Mouse (Mus musculus): ENCODE results near the gene Acsf2. TPM values are rescaled to one million over a fixed set of nuclear protein-coding genes. Genes with fewer than 3 reads are reported as not detected.

The Acsf2 gene
- polyA plus RNA-seq, 1 experiment = 15.8 TPM

- TF ChIP-seq POLR2A (IDR thresholded peaks at IDR 0.05; ENCODE audit: control insufficient read depth, extremely low read depth, insufficient read depth, low read length, poor library complexity) = no peak
- no peak for TF ChIP-seq CTCF (IDR thresholded peaks at IDR 0.05; ENCODE audit: borderline replicate concordance, control insufficient read depth, extremely low read depth, insufficient read depth, low read length, poor library complexity)
- no peak overlapping the region for H3K4me3 ChIP-seq (ENCODE audit: control insufficient read depth, insufficient read depth, low read length)
- H3K36me3 ChIP-seq (ENCODE audit: control insufficient read depth, insufficient read depth, low read length) = no peaks in the 10 kb centered on the region
- WGBS = 94% methylated on average over 8 of the region's 8 CpGs
- no peaks in the 10 kb centered on the region for H3K27me3 ChIP-seq (ENCODE audit: control insufficient read depth, insufficient read depth, low read length)
- DNase-seq = no peak
- H3K4me1 ChIP-seq (replicated peaks; ENCODE audit: control insufficient read depth, insufficient read depth, low read length) = no peaks in the 10 kb centered on the region
- no peak overlapping the region for H3K27ac ChIP-seq (ENCODE audit: control insufficient read depth, insufficient read depth, low read length)
Measured at GRCm38 (mm10) chr11:94533171-94533570, 68.5 kb downstream of the Acsf2 start.

DNA sequence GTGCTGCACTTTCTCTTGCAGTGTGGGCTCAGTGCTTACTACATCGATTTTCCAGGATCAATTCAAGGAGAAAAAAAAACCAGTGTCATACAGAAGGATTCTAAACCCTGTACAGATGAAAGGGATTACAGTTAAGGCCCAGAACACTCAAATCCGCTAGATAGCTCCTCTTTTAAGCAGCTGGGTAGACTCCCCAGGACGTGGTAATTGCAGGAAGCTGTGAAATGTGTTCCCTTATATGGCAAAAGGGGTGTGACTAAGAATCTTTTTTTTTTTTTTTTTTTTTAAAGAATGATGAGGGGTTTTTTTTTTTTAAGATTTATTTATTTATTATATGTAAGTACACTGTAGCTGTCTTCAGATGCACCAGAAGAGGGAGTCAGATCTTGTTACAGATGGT, 72.8 kb downstream of the Acsf2 start:
- Histone ChIP-seq H3K4me1 (replicated peaks; ENCODE audit: control insufficient read depth, insufficient read depth, low read length) (no peaks in the 10 kb centered on the region), H3K4me3 (ENCODE audit: control insufficient read depth, insufficient read depth, low read length) (no peak overlapping the region), H3K36me3 (ENCODE audit: control insufficient read depth, insufficient read depth, low read length) (no peaks in the 10 kb centered on the region), H3K27ac (ENCODE audit: control insufficient read depth, insufficient read depth, low read length) (no peak overlapping the region), H3K27me3 (ENCODE audit: control insufficient read depth, insufficient read depth, low read length) (no peaks in the 10 kb centered on the region)
- whole genome bisulfite sequencing = 46% methylated on average over 3 of the region's 3 CpGs
- no peak for DNase-seq
- no peak for TF ChIP-seq CTCF (IDR thresholded peaks at IDR 0.05; ENCODE audit: borderline replicate concordance, control insufficient read depth, extremely low read depth, insufficient read depth, low read length, poor library complexity)
- no peak for TF ChIP-seq POLR2A (IDR thresholded peaks at IDR 0.05; ENCODE audit: control insufficient read depth, extremely low read depth, insufficient read depth, low read length, poor library complexity)

GRCm38 (mm10) chr11:94526171-94526879, 75.3 kb downstream of the Acsf2 start:
- 83% methylated on average over 9 of the region's 9 CpGs for WGBS
- Histone ChIP-seq H3K4me3 (ENCODE audit: control insufficient read depth, insufficient read depth, low read length) (no peak overlapping the region), H3K36me3 (ENCODE audit: control insufficient read depth, insufficient read depth, low read length) (no peaks in the 10 kb centered on the region), H3K4me1 (replicated peaks; ENCODE audit: control insufficient read depth, insufficient read depth, low read length) (no peaks in the 10 kb centered on the region), H3K27ac (ENCODE audit: control insufficient read depth, insufficient read depth, low read length) (no peak overlapping the region), H3K27me3 (ENCODE audit: control insufficient read depth, insufficient read depth, low read length) (no peaks in the 10 kb centered on the region)
- no peak for DNase-seq
- TF ChIP-seq CTCF (IDR thresholded peaks at IDR 0.05; ENCODE audit: borderline replicate concordance, control insufficient read depth, extremely low read depth, insufficient read depth, low read length, poor library complexity) (no peak), POLR2A (IDR thresholded peaks at IDR 0.05; ENCODE audit: control insufficient read depth, extremely low read depth, insufficient read depth, low read length, poor library complexity) (no peak)

DNA sequence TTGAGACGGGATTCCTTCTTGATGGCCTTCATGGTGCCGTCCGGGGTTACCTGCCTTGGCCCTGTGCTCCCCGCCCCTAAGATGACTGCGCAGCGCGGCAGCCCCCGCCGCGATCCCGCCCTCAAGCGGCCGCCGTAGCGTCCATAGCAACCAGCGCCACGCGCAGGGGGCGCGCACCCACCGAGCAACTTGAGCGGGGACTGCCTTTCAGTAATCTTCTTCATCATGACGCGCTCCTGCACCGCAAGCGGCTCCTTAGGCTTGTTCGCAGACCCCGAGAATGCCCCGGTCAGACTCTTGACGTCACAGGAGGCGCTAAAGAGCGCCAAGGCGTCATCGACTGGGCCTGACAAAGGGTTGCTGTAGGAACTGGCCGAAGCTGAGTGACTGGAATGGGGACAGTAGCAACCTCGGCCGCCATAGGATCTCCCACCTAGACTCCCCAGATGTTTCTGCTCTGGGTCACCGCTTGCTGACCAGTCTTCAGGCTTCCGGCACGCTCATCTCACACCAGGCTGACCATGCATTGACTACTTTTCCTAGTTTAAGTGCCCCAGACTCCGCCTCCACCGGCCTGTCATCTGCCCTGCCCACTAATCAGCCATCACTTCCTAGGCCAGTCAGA, 80.3 kb downstream of the Acsf2 start, which contains the start of gene Mycbpap:
Gene Mycbpap, minus strand, starts transcription at position 524 of the 625 bp plus-strand sequence.
- Histone ChIP-seq H3K4me1 (replicated peaks; ENCODE audit: control insufficient read depth, insufficient read depth, low read length) (no peaks in the 10 kb centered on the region; the same call in 1 of the 2 replicates), H3K27me3 (ENCODE audit: control insufficient read depth, insufficient read depth, low read length) (no peaks in the 10 kb centered on the region), H3K4me3 (ENCODE audit: control insufficient read depth, insufficient read depth, low read length) (peak within 1 kb of the TSS; percentile 26), H3K27ac (ENCODE audit: control insufficient read depth, insufficient read depth, low read length) (no peak within 1 kb of the TSS), H3K36me3 (ENCODE audit: control insufficient read depth, insufficient read depth, low read length) (no peaks in the 10 kb centered on the region)
- DNase-seq = peak; percentile 14
- 6% methylated on average over 41 of the region's 42 CpGs for WGBS
- TF ChIP-seq CTCF (IDR thresholded peaks at IDR 0.05; ENCODE audit: borderline replicate concordance, control insufficient read depth, extremely low read depth, insufficient read depth, low read length, poor library complexity) = no peak
- TF ChIP-seq POLR2A (IDR thresholded peaks at IDR 0.05; ENCODE audit: control insufficient read depth, extremely low read depth, insufficient read depth, low read length, poor library complexity) = no peak

DNA sequence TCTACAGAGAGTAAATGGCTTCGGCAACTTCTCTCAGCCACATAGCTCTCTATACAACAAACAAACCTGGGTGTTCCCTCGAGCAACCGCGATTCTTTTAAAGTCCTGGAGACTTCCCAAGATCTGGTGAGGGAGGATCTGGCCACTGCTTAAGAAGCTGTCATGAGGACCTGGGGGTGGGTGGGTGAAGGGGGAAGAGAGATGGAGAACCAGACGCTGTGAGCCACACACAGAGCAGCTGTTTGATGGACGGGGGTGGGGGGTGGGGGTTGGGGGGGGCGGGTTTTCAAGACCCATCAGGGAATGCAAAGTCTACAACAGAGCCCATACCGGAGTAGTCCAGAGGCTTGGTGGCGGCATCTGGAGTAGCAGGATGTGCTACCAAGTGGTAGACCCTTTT, 88.2 kb downstream of the Acsf2 start:
- H3K36me3 ChIP-seq (ENCODE audit: control insufficient read depth, insufficient read depth, low read length) = no peaks in the 10 kb centered on the region
- no peaks in the 10 kb centered on the region for H3K4me1 ChIP-seq (replicated peaks; ENCODE audit: control insufficient read depth, insufficient read depth, low read length)
- TF ChIP-seq POLR2A (IDR thresholded peaks at IDR 0.05; ENCODE audit: control insufficient read depth, extremely low read depth, insufficient read depth, low read length, poor library complexity) (no peak), CTCF (IDR thresholded peaks at IDR 0.05; ENCODE audit: borderline replicate concordance, control insufficient read depth, extremely low read depth, insufficient read depth, low read length, poor library complexity) (no peak)
- H3K27ac ChIP-seq (ENCODE audit: control insufficient read depth, insufficient read depth, low read length) = no peak overlapping the region
- no peaks in the 10 kb centered on the region for H3K27me3 ChIP-seq (ENCODE audit: control insufficient read depth, insufficient read depth, low read length)
- DNase-seq = no peak
- 75% methylated on average over 9 of the region's 9 CpGs for WGBS
- no peak overlapping the region for H3K4me3 ChIP-seq (ENCODE audit: control insufficient read depth, insufficient read depth, low read length)

GRCm38 (mm10) chr11:94508976-94509375, 92.7 kb downstream of the Acsf2 start:
- no peaks in the 10 kb centered on the region for H3K36me3 ChIP-seq (ENCODE audit: control insufficient read depth, insufficient read depth, low read length)
- H3K27me3 ChIP-seq (ENCODE audit: control insufficient read depth, insufficient read depth, low read length) = no peaks in the 10 kb centered on the region
- 91% methylated on average over 10 of the region's 10 CpGs for WGBS
- no peak for TF ChIP-seq CTCF (IDR thresholded peaks at IDR 0.05; ENCODE audit: borderline replicate concordance, control insufficient read depth, extremely low read depth, insufficient read depth, low read length, poor library complexity)
- DNase-seq = no peak
- no peaks in the 10 kb centered on the region for H3K4me1 ChIP-seq (replicated peaks; ENCODE audit: control insufficient read depth, insufficient read depth, low read length)
- no peak overlapping the region for H3K27ac ChIP-seq (ENCODE audit: control insufficient read depth, insufficient read depth, low read length)
- H3K4me3 ChIP-seq (ENCODE audit: control insufficient read depth, insufficient read depth, low read length) = no peak overlapping the region

Other genes with a start within 250 kb of the Acsf2 start
- 21.5 and 28.4 TPM in 2 replicates for gene Abcc3, start 208.9 kb downstream of the Acsf2 start, polyA plus RNA-seq (2012; rRNA removed)
- gene Cacna1g, start 127.7 kb downstream of the Acsf2 start, polyA plus RNA-seq (2012; rRNA removed) = 2.3 and 6.5 TPM in 2 replicates
- 0.04 and 0.39 TPM in 2 replicates for gene Spata20, start 115.7 kb downstream of the Acsf2 start, polyA plus RNA-seq (2012; rRNA removed)
- gene Epn3, start 101.9 kb downstream of the Acsf2 start, polyA plus RNA-seq (2012; rRNA removed) = 1.8 and 3.3 TPM in 2 replicates
- 0.13 and 0.19 TPM in 2 replicates for gene Mycbpap, start 80.1 kb downstream of the Acsf2 start, polyA plus RNA-seq (2012; rRNA removed)
- 5.4 and 6.8 TPM in 2 replicates for gene Rsad1, start 52.6 kb downstream of the Acsf2 start, polyA plus RNA-seq (2012; rRNA removed)
- 0.59 TPM in 2 replicates for gene Chad, start 36.8 kb downstream of the Acsf2 start, polyA plus RNA-seq (2012; rRNA removed)
- 62.3 and 68.2 TPM in 2 replicates for gene Lrrc59, start 27.9 kb upstream of the Acsf2 start, polyA plus RNA-seq (2012; rRNA removed)
- 33.9 and 34.7 TPM in 2 replicates for gene Mrpl27, start 51.9 kb upstream of the Acsf2 start, polyA plus RNA-seq (2012; rRNA removed)
- gene Eme1, start 52.1 kb upstream of the Acsf2 start, polyA plus RNA-seq (2012; rRNA removed) = 8.9 and 12.8 TPM in 2 replicates
- gene Xylt2, start 75.6 kb upstream of the Acsf2 start, polyA plus RNA-seq (2012; rRNA removed) = 81.9 and 95.3 TPM in 2 replicates
- gene Gm11541, start 102.6 kb upstream of the Acsf2 start, polyA plus RNA-seq (2012; rRNA removed) = not detected in 2 replicates
- not detected in 2 replicates for gene Cdc34b, start 139.9 kb upstream of the Acsf2 start, polyA plus RNA-seq (2012; rRNA removed)
- gene Tmem92, start 180.8 kb upstream of the Acsf2 start, polyA plus RNA-seq (2012; rRNA removed) = 0.32 and 0.42 TPM in 2 replicates

Measured in thymus, adult 2 months (tissue).